Mouse (Mus musculus): ENCODE results near the gene Cyp4a10. TPM values are rescaled to one million over a fixed set of nuclear protein-coding genes. Genes with fewer than 3 reads are reported as not detected.
"Not testable (repeated sequence)": the region's sequence is repeated elsewhere in the genome, so short reads cannot be mapped to it uniquely, and the experiment has no call there.

Cyp4a10 gene
- polyA plus RNA-seq, 1 experiment from 2014 or later = 0.97 TPM

- no peak overlapping the region for H3K9ac ChIP-seq (ENCODE audit: low read depth, low read length)
- H3K4me3 ChIP-seq (ENCODE audit: low read length) = no peak overlapping the region
- no peaks in the 10 kb centered on the region for H3K36me3 ChIP-seq (ENCODE audit: control insufficient read depth, insufficient read depth, low read length)
- no peak for ATAC-seq (ENCODE audit: low FRiP score, low TSS enrichment)
- H3K27me3 ChIP-seq (ENCODE audit: control insufficient read depth, insufficient read depth, low read length) = no peaks in the 10 kb centered on the region
- no peak overlapping the region for H3K4me2 ChIP-seq (replicated peaks; ENCODE audit: low read depth, low read length)
- H3K27ac ChIP-seq (ENCODE audit: low read depth, low read length) = no peak overlapping the region
- H3K4me1 ChIP-seq (ENCODE audit: control insufficient read depth, insufficient read depth, low read length) = no peaks in the 10 kb centered on the region
- H3K9me3 ChIP-seq (ENCODE audit: control insufficient read depth, low read length) = no peaks in the 10 kb centered on the region
- 47% methylated on average over 1 of the region's 1 CpGs for WGBS
Measured at GRCm38 (mm10) chr4:115545101-115545500, 27.0 kb downstream of the Cyp4a10 start.

GRCm38 (mm10) chr4:115546141-115546828 lies 28.2 kb downstream of the Cyp4a10 start:
- no peak for ATAC-seq (ENCODE audit: low FRiP score, low TSS enrichment)

GRCm38 (mm10) chr4:115552726-115553125 lies 34.7 kb downstream of the Cyp4a10 start:
- Histone ChIP-seq H3K27ac (ENCODE audit: low read depth, low read length) (no peak overlapping the region), H3K4me2 (replicated peaks; ENCODE audit: low read depth, low read length) (no peak overlapping the region), H3K27me3 (ENCODE audit: control insufficient read depth, insufficient read depth, low read length) (no peaks in the 10 kb centered on the region), H3K4me1 (ENCODE audit: control insufficient read depth, insufficient read depth, low read length) (no peaks in the 10 kb centered on the region), H3K36me3 (ENCODE audit: control insufficient read depth, insufficient read depth, low read length) (no peaks in the 10 kb centered on the region), H3K9me3 (ENCODE audit: control insufficient read depth, low read length) (no peaks in the 10 kb centered on the region), H3K9ac (ENCODE audit: low read depth, low read length) (no peak overlapping the region), H3K4me3 (ENCODE audit: low read length) (no peak overlapping the region)
- WGBS = 94% methylated on average over 3 of the region's 3 CpGs
- ATAC-seq (ENCODE audit: low FRiP score, low TSS enrichment) = no peak

More at GRCm38 (mm10) chr4:115546141-115546828, 28.2 kb downstream of the Cyp4a10 start:
- 70% methylated on average over 2 of the region's 2 CpGs for WGBS
- H3K4me2 ChIP-seq (replicated peaks; ENCODE audit: low read depth, low read length) = no peak overlapping the region
- H3K27me3 ChIP-seq (ENCODE audit: control insufficient read depth, insufficient read depth, low read length) = no peaks in the 10 kb centered on the region
- no peaks in the 10 kb centered on the region for H3K4me1 ChIP-seq (ENCODE audit: control insufficient read depth, insufficient read depth, low read length)
- no peak overlapping the region for H3K4me3 ChIP-seq (ENCODE audit: low read length)
- H3K36me3 ChIP-seq (ENCODE audit: control insufficient read depth, insufficient read depth, low read length) = no peaks in the 10 kb centered on the region
- H3K9ac ChIP-seq (ENCODE audit: low read depth, low read length) = no peak overlapping the region
- H3K9me3 ChIP-seq (ENCODE audit: control insufficient read depth, low read length) = no peaks in the 10 kb centered on the region
- H3K27ac ChIP-seq (ENCODE audit: low read depth, low read length) = no peak overlapping the region

GRCm38 (mm10) chr4:115555513-115555912 lies 37.4 kb downstream of the Cyp4a10 start:
- Histone ChIP-seq H3K4me1 (ENCODE audit: control insufficient read depth, insufficient read depth, low read length) (no peaks in the 10 kb centered on the region), H3K4me2 (replicated peaks; ENCODE audit: low read depth, low read length) (no peak overlapping the region), H3K27me3 (ENCODE audit: control insufficient read depth, insufficient read depth, low read length) (no peaks in the 10 kb centered on the region), H3K4me3 (ENCODE audit: low read length) (no peak overlapping the region), H3K9me3 (ENCODE audit: control insufficient read depth, low read length) (no peaks in the 10 kb centered on the region), H3K27ac (ENCODE audit: low read depth, low read length) (no peak overlapping the region), H3K9ac (ENCODE audit: low read depth, low read length) (no peak overlapping the region), H3K36me3 (ENCODE audit: control insufficient read depth, insufficient read depth, low read length) (no peaks in the 10 kb centered on the region)
- ATAC-seq (ENCODE audit: low FRiP score, low TSS enrichment) = no peak
- 66% methylated on average over 2 of the region's 2 CpGs for WGBS

- Histone ChIP-seq H3K4me3 (ENCODE audit: low read length) (no peak overlapping the region), H3K9me3 (ENCODE audit: control insufficient read depth, low read length) (no peaks in the 10 kb centered on the region), H3K27ac (ENCODE audit: low read depth, low read length) (no peak overlapping the region), H3K36me3 (ENCODE audit: control insufficient read depth, insufficient read depth, low read length) (no peaks in the 10 kb centered on the region), H3K4me2 (replicated peaks; ENCODE audit: low read depth, low read length) (no peak overlapping the region), H3K27me3 (ENCODE audit: control insufficient read depth, insufficient read depth, low read length) (no peaks in the 10 kb centered on the region), H3K9ac (ENCODE audit: low read depth, low read length) (no peak overlapping the region), H3K4me1 (ENCODE audit: control insufficient read depth, insufficient read depth, low read length) (no peaks in the 10 kb centered on the region)
- ATAC-seq (ENCODE audit: low FRiP score, low TSS enrichment) = no peak
- 58% methylated on average over 4 of the region's 4 CpGs for WGBS
Measured at GRCm38 (mm10) chr4:115557861-115558561, 39.9 kb downstream of the Cyp4a10 start.

- not testable (repeated sequence) for H3K36me3 ChIP-seq (ENCODE audit: control insufficient read depth, insufficient read depth, low read length); H3K4me3 ChIP-seq (ENCODE audit: low read length); H3K4me1 ChIP-seq (ENCODE audit: control insufficient read depth, insufficient read depth, low read length); H3K9me3 ChIP-seq (ENCODE audit: control insufficient read depth, low read length); ATAC-seq (ENCODE audit: low FRiP score, low TSS enrichment); H3K27me3 ChIP-seq (ENCODE audit: control insufficient read depth, insufficient read depth, low read length); H3K4me2 ChIP-seq (replicated peaks; ENCODE audit: low read depth, low read length); H3K9ac ChIP-seq (ENCODE audit: low read depth, low read length); H3K27ac ChIP-seq (ENCODE audit: low read depth, low read length)
- 65% methylated on average over 5 of the region's 5 CpGs for WGBS
Measured at GRCm38 (mm10) chr4:115561236-115561635, 43.2 kb downstream of the Cyp4a10 start.

GRCm38 (mm10) chr4:115563401-115563800 lies 45.3 kb downstream of the Cyp4a10 start, which contains the start of gene Cyp4a31:
Gene Cyp4a31, plus strand, starts transcription at chr4:115563649.
- Histone ChIP-seq H3K9ac (ENCODE audit: low read depth, low read length) (no peak within 1 kb of the TSS), H3K4me3 (ENCODE audit: low read length) (no peak within 1 kb of the TSS), H3K36me3 (ENCODE audit: control insufficient read depth, insufficient read depth, low read length) (no peaks in the 10 kb centered on the region), H3K9me3 (ENCODE audit: control insufficient read depth, low read length) (no peaks in the 10 kb centered on the region), H3K4me1 (ENCODE audit: control insufficient read depth, insufficient read depth, low read length) (no peaks in the 10 kb centered on the region), H3K27ac (ENCODE audit: low read depth, low read length) (no peak within 1 kb of the TSS), H3K4me2 (replicated peaks; ENCODE audit: low read depth, low read length) (no peak within 1 kb of the TSS), H3K27me3 (ENCODE audit: control insufficient read depth, insufficient read depth, low read length) (no peaks in the 10 kb centered on the region)
- ATAC-seq (ENCODE audit: low FRiP score, low TSS enrichment) = no peak
- 83% methylated on average over 3 of the region's 3 CpGs for WGBS

- H3K27ac ChIP-seq (ENCODE audit: low read depth, low read length); H3K4me1 ChIP-seq (ENCODE audit: control insufficient read depth, insufficient read depth, low read length); ATAC-seq (ENCODE audit: low FRiP score, low TSS enrichment); H3K27me3 ChIP-seq (ENCODE audit: control insufficient read depth, insufficient read depth, low read length); H3K9ac ChIP-seq (ENCODE audit: low read depth, low read length); H3K9me3 ChIP-seq (ENCODE audit: control insufficient read depth, low read length); H3K4me3 ChIP-seq (ENCODE audit: low read length); H3K4me2 ChIP-seq (replicated peaks; ENCODE audit: low read depth, low read length); H3K36me3 ChIP-seq (ENCODE audit: control insufficient read depth, insufficient read depth, low read length): not testable (repeated sequence)
- WGBS = 63% methylated on average over 6 of the region's 6 CpGs
Measured at GRCm38 (mm10) chr4:115564469-115565225, 46.6 kb downstream of the Cyp4a10 start.

- Histone ChIP-seq H3K9me3 (ENCODE audit: control insufficient read depth, low read length) (no peaks in the 10 kb centered on the region), H3K4me2 (replicated peaks; ENCODE audit: low read depth, low read length) (no peak overlapping the region), H3K4me1 (ENCODE audit: control insufficient read depth, insufficient read depth, low read length) (no peaks in the 10 kb centered on the region), H3K36me3 (ENCODE audit: control insufficient read depth, insufficient read depth, low read length) (no peaks in the 10 kb centered on the region), H3K9ac (ENCODE audit: low read depth, low read length) (no peak overlapping the region), H3K4me3 (ENCODE audit: low read length) (no peak overlapping the region), H3K27ac (ENCODE audit: low read depth, low read length) (no peak overlapping the region), H3K27me3 (ENCODE audit: control insufficient read depth, insufficient read depth, low read length) (no peaks in the 10 kb centered on the region)
- ATAC-seq (ENCODE audit: low FRiP score, low TSS enrichment) = no peak
- WGBS = 72% methylated on average over 3 of the region's 3 CpGs
Measured at GRCm38 (mm10) chr4:115575255-115575654, 57.2 kb downstream of the Cyp4a10 start.
